Mouse (Mus musculus) lung, adult 2 months (tissue): ENCODE measurements around the gene Wdr62.

Experiments used
- CTCF ChIP-seq: fragments of 200-500 bp; IDR thresholded peaks from 2 replicates; pipeline ENCODE4 v1.5.1; 2011; ENCODE audit warnings: mild to moderate bottlenecking, low read length, control low read depth; ENCODE audit not compliant: insufficient read depth
- POLR2A ChIP-seq: fragments of 200-500 bp; IDR thresholded peaks from 2 replicates; pipeline ENCODE4 v1.6.1; 2011; ENCODE audit warnings: low read depth, mild to moderate bottlenecking, control low read depth, low read length, borderline replicate concordance; ENCODE audit errors: extremely low read depth

DNA sequence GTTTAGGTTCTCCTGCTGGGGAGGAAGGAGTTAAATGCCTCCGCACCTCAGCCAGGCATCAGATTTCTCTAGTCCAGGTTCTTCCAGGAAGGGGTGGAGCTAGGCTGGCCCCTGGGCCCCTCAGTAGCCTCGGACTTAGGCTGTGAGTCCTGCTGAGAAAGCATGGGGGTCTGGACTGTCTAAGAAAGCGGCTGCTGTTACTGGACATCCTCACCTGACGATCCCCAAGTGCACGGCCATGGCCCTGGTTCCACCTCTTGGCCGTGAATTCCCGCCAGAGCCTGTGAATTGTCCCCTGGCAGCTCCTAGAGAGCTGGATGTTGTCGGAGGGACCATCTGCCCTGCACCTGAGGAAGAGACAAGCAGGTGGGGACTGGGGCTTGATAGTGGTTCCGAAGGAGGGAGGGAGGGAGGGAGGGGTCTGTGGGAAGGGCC is 34.5 kb upstream of the Wdr62 start, which contains the start of gene Syne4:
- TF ChIP-seq CTCF (no peak), POLR2A (no peak)
